Mouse (Mus musculus) stomach, postnatal 0 days (tissue): ENCODE results near the gene Wapl. TPM values are rescaled to one million over a fixed set of nuclear protein-coding genes. Genes with fewer than 3 reads are reported as not detected.

Experiments used
- ATAC-seq: fragments of 200-750 bp; cut with Nextera tagmentation; 2 replicates; pipeline ENCODE4 v1.8.0; 2017; ENCODE audit not compliant: low FRiP score, low TSS enrichment
- DNase-seq: peaks from one replicate; pipeline ENCODE4 v3.0.0-alpha.2; 2016; ENCODE audit warnings: low spot score
- H3K27ac ChIP-seq: fragments of 300-500 bp; sonication (generic); replicated peaks from 2 replicates; pipeline ENCODE4 v1.5.1; 2014; ENCODE audit warnings: mild to moderate bottlenecking, control low read depth
- H3K27me3 ChIP-seq: fragments of 300-500 bp; sonication (generic); 2 replicates; pipeline ENCODE4 v1.6.1; 2014; ENCODE audit warnings: low read length; ENCODE audit not compliant: control insufficient read depth, insufficient read depth
- H3K36me3 ChIP-seq: fragments of 300-500 bp; sonication (generic); 2 replicates; pipeline ENCODE4 v1.6.1; 2014; ENCODE audit warnings: low read length, mixed read lengths; ENCODE audit not compliant: control insufficient read depth, insufficient read depth
- H3K4me1 ChIP-seq: fragments of 300-500 bp; sonication (generic); replicated peaks from 2 replicates; pipeline ENCODE4 v1.6.1; 2014; ENCODE audit warnings: antibody characterized with exemption; ENCODE audit not compliant: control insufficient read depth, insufficient read depth
- H3K4me2 ChIP-seq: fragments of 300-500 bp; sonication (generic); replicated peaks from 2 replicates; pipeline ENCODE4 v1.6.1; 2014; ENCODE audit warnings: low read depth, mild to moderate bottlenecking, control low read depth, moderate library complexity
- H3K4me3 ChIP-seq: fragments of 300-500 bp; sonication (generic); 2 replicates; pipeline ENCODE4 v1.5.1; 2014; ENCODE audit warnings: low read depth, low read length, control low read depth
- H3K9ac ChIP-seq: fragments of 300-500 bp; sonication (generic); 2 replicates; pipeline ENCODE4 v1.6.1; 2014; ENCODE audit warnings: mild to moderate bottlenecking, low read length, control low read depth, mixed read lengths
- H3K9me3 ChIP-seq: fragments of 300-500 bp; sonication (generic); 2 replicates; pipeline ENCODE4 v1.6.1; 2016; ENCODE audit warnings: low read length; ENCODE audit not compliant: control insufficient read depth
- CTCF ChIP-seq: IDR thresholded peaks from 2 replicates; pipeline ENCODE4 v1.5.1; 2016; ENCODE audit warnings: antibody characterized with exemption, low read depth, mild to moderate bottlenecking, moderate library complexity
- EP300 ChIP-seq: optimal IDR thresholded peaks from 2 replicates; pipeline ENCODE3; 2016; ENCODE audit warnings: antibody characterized with exemption
- WGBS: fragments of 180-500 bp; shearing (Covaris S2); extraction: QIAGEN DNeasy Blood & Tissue Kit; methylation state at CpG from one replicate; pipeline ENCODE4 v1.1.7; 2014; 5-methylcytosine and 5-hydroxymethylcytosine counted together
- polyA plus RNA-seq: library from polyadenylated mRNA; unstranded; fragments of >200 nt; fragmentation: Nextera tagmentation; extraction: Ambion mirVana; gene quantifications from 2 replicates; pipeline ENCODE4 v1.2.1, GENCODE M21; 2015

The Wapl gene
- polyA plus RNA-seq, 1 experiment from 2014 or later: 16.0 TPM

DNA sequence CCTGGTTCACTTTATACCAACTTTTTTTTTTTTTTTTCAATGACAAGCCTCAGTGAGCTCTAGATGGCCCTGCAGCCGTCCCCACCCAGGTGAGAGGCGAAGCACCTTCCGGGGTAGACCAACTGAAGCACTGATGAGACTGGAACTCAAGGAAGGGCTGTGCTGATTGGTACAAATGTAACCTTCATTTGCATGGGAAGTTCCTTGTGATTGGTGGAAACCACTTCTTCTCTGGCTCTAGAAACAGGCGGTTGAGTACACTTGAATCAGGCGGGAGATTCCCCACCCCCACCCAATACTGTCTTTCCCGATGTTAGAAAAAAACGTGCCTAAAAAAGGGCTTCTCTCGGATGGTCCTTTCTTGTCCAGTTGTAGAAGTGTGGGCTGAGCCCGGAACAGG, 91.2 kb downstream of the Wapl start:
- Histone ChIP-seq H3K4me3 (no peak overlapping the region), H3K9me3 (no peaks in the 10 kb centered on the region), H3K27me3 (no peaks in the 10 kb centered on the region), H3K36me3 (no peaks in the 10 kb centered on the region), H3K9ac (no peak overlapping the region), H3K4me1 (peaks cover 7% of the 10 kb centered on the region), H3K27ac (peak overlapping the region; percentile 94), H3K4me2 (no peak overlapping the region)
- ATAC-seq (0 out of 2 replicates have a peak, but pooled peaks have one; percentile 22), DNase-seq (no peak)
- WGBS: 82% methylated on average over 9 of the region's 9 CpGs
- TF ChIP-seq CTCF (no peak), EP300 (no peak)

DNA sequence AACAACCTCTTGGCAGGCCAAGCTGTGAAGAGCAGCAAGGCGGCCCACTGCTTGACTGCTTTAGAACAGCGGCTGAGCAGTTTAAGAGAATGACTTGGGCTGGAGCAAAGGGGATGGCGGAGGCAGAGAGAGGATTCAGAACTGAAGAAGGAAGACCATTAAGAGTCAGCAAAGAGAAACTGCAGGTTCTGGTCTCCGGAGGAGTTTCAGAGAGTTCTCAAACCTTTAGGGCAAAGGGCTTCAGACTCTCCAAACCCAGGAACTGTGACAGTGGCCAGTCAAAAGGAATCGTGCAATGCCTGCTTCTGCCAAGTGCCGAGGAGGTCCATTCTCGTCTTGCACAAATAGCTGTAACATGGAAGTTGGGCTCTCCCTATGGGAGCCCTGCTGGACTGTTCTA, 91.7 kb downstream of the Wapl start:
- DNase-seq: no peak
- 85% methylated on average over 7 of the region's 7 CpGs for WGBS
- Histone ChIP-seq H3K4me3 (no peak overlapping the region), H3K27ac (no peak overlapping the region), H3K27me3 (no peaks in the 10 kb centered on the region), H3K9ac (no peak overlapping the region), H3K36me3 (no peaks in the 10 kb centered on the region), H3K9me3 (no peaks in the 10 kb centered on the region), H3K4me1 (peaks cover 7% of the 10 kb centered on the region), H3K4me2 (no peak overlapping the region)
- TF ChIP-seq CTCF: no peak
- no peak for TF ChIP-seq EP300
- no peak for ATAC-seq

DNA sequence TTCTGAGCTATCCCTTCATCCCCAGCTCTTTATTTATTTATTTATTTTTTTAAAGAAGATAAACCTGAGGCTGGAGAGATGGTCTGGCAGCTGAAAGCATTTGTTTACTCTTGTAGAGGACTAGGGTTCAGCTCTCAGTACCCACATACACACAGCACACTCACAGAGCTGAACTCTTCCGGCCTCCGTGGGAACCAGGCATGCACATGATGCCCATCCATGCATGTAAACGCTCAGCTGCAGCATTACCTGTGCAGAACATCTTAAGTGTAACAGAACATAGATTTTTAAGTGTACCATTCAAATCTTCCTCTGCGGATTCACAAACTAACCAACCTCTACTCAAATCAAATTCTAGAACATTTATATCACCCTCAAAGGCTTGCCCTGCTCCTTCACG, 92.5 kb downstream of the Wapl start:
- DNase-seq (no peak), ATAC-seq (no peak)
- Histone ChIP-seq H3K4me1 (peaks cover 7% of the 10 kb centered on the region), H3K9me3 (no peaks in the 10 kb centered on the region), H3K9ac (no peak overlapping the region), H3K36me3 (no peaks in the 10 kb centered on the region), H3K27ac (no peak overlapping the region), H3K4me3 (no peak overlapping the region), H3K27me3 (no peaks in the 10 kb centered on the region), H3K4me2 (no peak overlapping the region)
- 91% methylated on average over 5 of the region's 5 CpGs for whole genome bisulfite sequencing
- TF ChIP-seq EP300 (no peak), CTCF (no peak)

DNA sequence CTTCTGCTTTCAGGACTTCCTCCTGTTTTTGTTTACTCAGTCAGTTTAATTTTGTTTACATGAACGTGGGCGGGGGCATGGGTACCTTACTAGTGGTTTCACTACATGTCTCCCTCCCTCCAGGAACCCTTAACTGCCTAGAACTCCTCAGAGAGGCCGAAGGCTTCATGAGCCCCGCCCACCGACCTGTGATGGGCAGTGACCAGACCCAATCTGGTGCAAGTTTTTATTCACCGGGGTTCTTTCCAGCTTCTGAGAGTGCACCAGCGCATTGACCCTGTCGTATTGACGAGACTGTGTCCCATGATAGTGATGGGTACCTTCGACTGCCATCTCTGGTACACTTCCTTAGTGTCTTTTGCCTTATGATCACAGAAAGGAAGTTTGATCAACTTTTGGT, 94.6 kb downstream of the Wapl start:
- Histone ChIP-seq H3K27me3 (no peaks in the 10 kb centered on the region), H3K36me3 (no peaks in the 10 kb centered on the region), H3K4me3 (peak overlapping the region; percentile 48), H3K4me1 (peaks cover 5% of the 10 kb centered on the region), H3K4me2 (peak overlapping the region; percentile 95), H3K9me3 (no peaks in the 10 kb centered on the region), H3K27ac (no peak overlapping the region), H3K9ac (no peak overlapping the region)
- DNase-seq (peak; percentile 80), ATAC-seq (peak; percentile 45; the same call in 1 of the 2 replicates)
- 2% methylated on average over 10 of the region's 10 CpGs for WGBS
- no peak for TF ChIP-seq CTCF

DNA sequence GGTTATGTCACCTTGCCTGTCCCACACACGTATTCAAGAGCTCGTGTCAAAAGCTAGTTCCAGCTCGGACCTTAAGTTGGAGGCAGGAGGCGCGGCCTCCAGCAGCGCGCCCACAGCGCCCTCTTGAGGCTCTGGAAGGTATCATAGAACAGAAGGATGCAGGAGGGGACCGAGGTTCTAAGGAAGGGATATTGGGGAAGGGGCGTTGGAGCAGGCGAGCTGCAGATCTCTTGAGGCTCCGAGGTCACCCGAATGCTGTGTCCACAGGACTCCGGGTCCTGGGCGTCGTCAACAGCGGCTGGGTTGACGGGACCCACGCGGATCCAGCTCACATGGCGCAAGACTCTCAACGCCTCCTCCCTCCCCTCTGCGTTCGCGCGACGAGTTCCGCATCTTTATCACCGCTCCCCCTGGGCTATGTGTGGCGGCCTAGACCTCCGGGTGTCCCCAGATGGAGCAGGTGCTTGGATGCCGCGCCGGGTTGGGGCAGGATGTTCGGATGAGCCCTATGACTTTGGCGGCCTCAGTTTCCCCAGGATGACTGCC, 95.4 kb downstream of the Wapl start:
- ATAC-seq: peak; percentile 58
- Histone ChIP-seq H3K9ac (peak overlapping the region; percentile 69), H3K36me3 (no peaks in the 10 kb centered on the region), H3K9me3 (no peaks in the 10 kb centered on the region), H3K4me2 (peak overlapping the region; percentile 95), H3K27ac (no peak overlapping the region), H3K27me3 (no peaks in the 10 kb centered on the region), H3K4me1 (peaks cover 5% of the 10 kb centered on the region), H3K4me3 (peak overlapping the region; percentile 48)
- under 1% methylated on average over 36 of the region's 36 CpGs for WGBS
- DNase-seq: peak; percentile 84
- TF ChIP-seq CTCF (peak; percentile 97), EP300 (no peak)

DNA sequence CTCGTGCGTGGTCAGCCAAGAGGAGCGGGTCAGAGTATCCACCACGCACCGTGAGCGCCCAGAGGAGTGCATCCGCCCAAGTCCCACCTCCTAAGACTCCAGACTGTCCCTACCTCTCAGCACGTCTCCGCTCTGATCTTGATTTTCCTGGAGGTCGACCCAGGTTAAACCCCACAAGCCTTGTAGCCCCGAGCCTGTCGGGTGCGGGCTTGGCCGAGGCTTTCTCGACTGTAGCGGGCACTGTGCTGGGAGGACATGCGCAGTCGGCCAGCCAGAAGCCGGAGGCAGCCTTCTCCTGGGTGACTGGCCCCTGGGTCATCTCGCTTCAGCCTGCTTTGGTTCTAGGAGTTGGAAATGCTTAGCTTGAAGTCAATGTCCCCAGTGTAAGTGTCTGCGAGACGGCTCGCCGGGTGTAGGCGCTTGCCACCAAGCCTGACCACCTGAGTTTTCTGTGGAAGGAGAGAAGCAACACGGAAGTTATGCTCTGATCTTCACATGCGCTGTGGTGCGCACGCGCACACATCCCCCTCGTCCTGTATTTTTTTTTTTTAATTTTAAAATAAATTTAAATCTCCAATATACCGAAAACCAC, 95.9 kb downstream of the Wapl start:
- peak overlapping the region; percentile 95 for H3K4me2 ChIP-seq
- H3K9ac ChIP-seq: peak overlapping the region; percentile 69
- H3K36me3 ChIP-seq: no peaks in the 10 kb centered on the region
- H3K27me3 ChIP-seq: no peaks in the 10 kb centered on the region
- no peak overlapping the region for H3K27ac ChIP-seq
- H3K4me1 ChIP-seq: peaks cover 5% of the 10 kb centered on the region
- ATAC-seq (peak; percentile 2; the same call in 1 of the 2 replicates), DNase-seq (peak; percentile 53)
- no peaks in the 10 kb centered on the region for H3K9me3 ChIP-seq
- 21% methylated on average over 32 of the region's 32 CpGs for WGBS
- TF ChIP-seq CTCF: no peak
- no peak for TF ChIP-seq EP300
- H3K4me3 ChIP-seq: peak overlapping the region; percentile 48
